Mouse (Mus musculus): ENCODE results near the gene Lama2. TPM values are rescaled to one million over a fixed set of nuclear protein-coding genes. Genes with fewer than 3 reads are reported as not detected.

The Lama2 gene
- polyA plus RNA-seq, 1 experiment = 2.7 TPM

- whole genome bisulfite sequencing = 43% methylated on average over 2 of the region's 2 CpGs
- H3K36me3 ChIP-seq (ENCODE audit: control insufficient read depth, insufficient read depth, low read length) = no peaks in the 10 kb centered on the region
- no peaks in the 10 kb centered on the region for H3K4me1 ChIP-seq (ENCODE audit: control insufficient read depth, insufficient read depth, insufficient read length)
- H3K27me3 ChIP-seq (ENCODE audit: control insufficient read depth, insufficient read depth, low read length) = no peaks in the 10 kb centered on the region
- no peak overlapping the region for H3K27ac ChIP-seq (ENCODE audit: insufficient read depth, low read length)
- TF ChIP-seq POLR2A (IDR thresholded peaks at IDR 0.05; ENCODE audit: low read depth, low read length) (no peak), CTCF (IDR thresholded peaks at IDR 0.05; ENCODE audit: extremely low read depth, insufficient read depth, insufficient read length, insufficient replicate concordance) (no peak)
- no peak overlapping the region for H3K4me3 ChIP-seq (ENCODE audit: extremely low read depth, insufficient read depth, insufficient read length)
- no peak for DNase-seq (ENCODE audit: low read depth in 1 of 2, low spot score in 2 of 2)
These were observed 502.5 kb downstream of the Lama2 start for GRCm38 (mm10) chr10:27116938-27117647.

DNA sequence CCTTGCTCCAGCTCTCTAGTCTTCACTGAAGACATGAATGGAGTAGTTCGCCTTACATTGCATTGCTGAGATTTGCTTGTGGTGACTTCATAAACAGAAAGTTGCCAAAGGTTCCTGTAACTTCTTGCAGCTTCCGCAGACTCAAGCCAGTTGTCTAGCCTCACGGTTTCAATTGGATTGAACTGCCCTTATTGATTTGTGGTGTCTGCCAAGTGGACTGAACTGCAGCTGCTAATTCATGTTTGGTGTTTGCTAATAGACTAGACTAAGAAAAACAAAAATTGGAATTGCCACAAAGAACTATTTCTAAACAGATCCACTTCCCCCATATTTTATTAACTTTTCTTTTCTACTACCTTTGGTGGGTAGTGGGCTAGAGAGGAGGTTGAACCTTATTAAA is 505.4 kb downstream of the Lama2 start:
- TF ChIP-seq CTCF (IDR thresholded peaks at IDR 0.05; ENCODE audit: extremely low read depth, insufficient read depth, insufficient read length, insufficient replicate concordance) (no peak), POLR2A (IDR thresholded peaks at IDR 0.05; ENCODE audit: low read depth, low read length) (no peak)
- H3K27ac ChIP-seq (ENCODE audit: insufficient read depth, low read length) = no peak overlapping the region
- no peak overlapping the region for H3K4me3 ChIP-seq (ENCODE audit: extremely low read depth, insufficient read depth, insufficient read length)
- H3K4me1 ChIP-seq (ENCODE audit: control insufficient read depth, insufficient read depth, insufficient read length) = no peaks in the 10 kb centered on the region
- H3K36me3 ChIP-seq (ENCODE audit: control insufficient read depth, insufficient read depth, low read length) = no peaks in the 10 kb centered on the region
- no peaks in the 10 kb centered on the region for H3K27me3 ChIP-seq (ENCODE audit: control insufficient read depth, insufficient read depth, low read length)
- DNase-seq (ENCODE audit: low read depth in 1 of 2, low spot score in 2 of 2) = no peak
- 91% methylated on average over 3 of the region's 3 CpGs for WGBS

DNA sequence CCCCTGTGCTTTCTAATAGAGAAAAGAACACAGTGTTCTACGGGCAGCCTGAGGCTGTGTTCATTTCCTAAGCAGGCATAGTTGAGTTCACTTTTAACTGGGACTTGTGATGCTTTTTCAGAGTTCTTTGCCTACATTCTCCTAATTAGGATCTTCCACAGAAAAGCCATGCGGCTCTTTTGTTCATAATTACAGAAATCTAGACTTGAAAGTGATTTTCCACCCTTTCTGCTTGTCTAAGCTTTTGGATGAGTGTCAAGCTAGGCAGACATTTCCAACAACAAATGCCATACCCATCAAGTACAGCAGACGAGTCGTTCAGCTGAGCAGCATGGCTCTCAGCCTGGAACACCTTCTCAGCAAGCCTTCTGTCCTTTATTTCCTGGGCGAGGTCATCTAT is 515.7 kb downstream of the Lama2 start:
- no peak for TF ChIP-seq POLR2A (IDR thresholded peaks at IDR 0.05; ENCODE audit: low read depth, low read length)
- no peak for TF ChIP-seq CTCF (IDR thresholded peaks at IDR 0.05; ENCODE audit: extremely low read depth, insufficient read depth, insufficient read length, insufficient replicate concordance)
- H3K27me3 ChIP-seq (ENCODE audit: control insufficient read depth, insufficient read depth, low read length) = no peaks in the 10 kb centered on the region
- no peak overlapping the region for H3K4me3 ChIP-seq (ENCODE audit: extremely low read depth, insufficient read depth, insufficient read length)
- no peak for DNase-seq (ENCODE audit: low read depth in 1 of 2, low spot score in 2 of 2)
- H3K27ac ChIP-seq (ENCODE audit: insufficient read depth, low read length) = no peak overlapping the region
- H3K36me3 ChIP-seq (ENCODE audit: control insufficient read depth, insufficient read depth, low read length) = no peaks in the 10 kb centered on the region
- H3K4me1 ChIP-seq (ENCODE audit: control insufficient read depth, insufficient read depth, insufficient read length) = no peaks in the 10 kb centered on the region
- WGBS = 82% methylated on average over 5 of the region's 5 CpGs

- no peak for DNase-seq (ENCODE audit: low read depth in 1 of 2, low spot score in 2 of 2)
These were observed 517.7 kb downstream of the Lama2 start for GRCm38 (mm10) chr10:27101800-27102353.

GRCm38 (mm10) chr10:27077113-27077512 is 542.4 kb downstream of the Lama2 start:
- Histone ChIP-seq H3K36me3 (ENCODE audit: control insufficient read depth, insufficient read depth, low read length) (no peaks in the 10 kb centered on the region), H3K4me3 (ENCODE audit: extremely low read depth, insufficient read depth, insufficient read length) (no peak overlapping the region), H3K27ac (ENCODE audit: insufficient read depth, low read length) (no peak overlapping the region), H3K27me3 (ENCODE audit: control insufficient read depth, insufficient read depth, low read length) (no peaks in the 10 kb centered on the region), H3K4me1 (ENCODE audit: control insufficient read depth, insufficient read depth, insufficient read length) (no peaks in the 10 kb centered on the region)
- DNase-seq (ENCODE audit: low read depth in 1 of 2, low spot score in 2 of 2) = no peak
- TF ChIP-seq POLR2A (IDR thresholded peaks at IDR 0.05; ENCODE audit: low read depth, low read length) (no peak), CTCF (IDR thresholded peaks at IDR 0.05; ENCODE audit: extremely low read depth, insufficient read depth, insufficient read length, insufficient replicate concordance) (no peak)
- 91% methylated on average over 2 of the region's 2 CpGs for WGBS

More at GRCm38 (mm10) chr10:27101800-27102353, 517.7 kb downstream of the Lama2 start:
- no peak overlapping the region for H3K27ac ChIP-seq (ENCODE audit: insufficient read depth, low read length)
- H3K36me3 ChIP-seq (ENCODE audit: control insufficient read depth, insufficient read depth, low read length) = no peaks in the 10 kb centered on the region
- no peaks in the 10 kb centered on the region for H3K27me3 ChIP-seq (ENCODE audit: control insufficient read depth, insufficient read depth, low read length)
- TF ChIP-seq POLR2A (IDR thresholded peaks at IDR 0.05; ENCODE audit: low read depth, low read length) (no peak), CTCF (IDR thresholded peaks at IDR 0.05; ENCODE audit: extremely low read depth, insufficient read depth, insufficient read length, insufficient replicate concordance) (no peak)
- no peaks in the 10 kb centered on the region for H3K4me1 ChIP-seq (ENCODE audit: control insufficient read depth, insufficient read depth, insufficient read length)
- H3K4me3 ChIP-seq (ENCODE audit: extremely low read depth, insufficient read depth, insufficient read length) = no peak overlapping the region
- 82% methylated on average over 3 of the region's 3 CpGs for whole genome bisulfite sequencing

- no peaks in the 10 kb centered on the region for H3K27me3 ChIP-seq (ENCODE audit: control insufficient read depth, insufficient read depth, low read length)
- H3K36me3 ChIP-seq (ENCODE audit: control insufficient read depth, insufficient read depth, low read length) = no peaks in the 10 kb centered on the region
- H3K4me1 ChIP-seq (ENCODE audit: control insufficient read depth, insufficient read depth, insufficient read length) = no peaks in the 10 kb centered on the region
- H3K4me3 ChIP-seq (ENCODE audit: extremely low read depth, insufficient read depth, insufficient read length) = no peak overlapping the region
- WGBS = 80% methylated on average over 2 of the region's 2 CpGs
- DNase-seq (ENCODE audit: low read depth in 1 of 2, low spot score in 2 of 2) = no peak
- TF ChIP-seq POLR2A (IDR thresholded peaks at IDR 0.05; ENCODE audit: low read depth, low read length) = no peak
- no peak for TF ChIP-seq CTCF (IDR thresholded peaks at IDR 0.05; ENCODE audit: extremely low read depth, insufficient read depth, insufficient read length, insufficient replicate concordance)
- no peak overlapping the region for H3K27ac ChIP-seq (ENCODE audit: insufficient read depth, low read length)
These were observed 550.6 kb downstream of the Lama2 start for GRCm38 (mm10) chr10:27068794-27069435.

GRCm38 (mm10) chr10:27063671-27064070 is 555.9 kb downstream of the Lama2 start:
- TF ChIP-seq POLR2A (IDR thresholded peaks at IDR 0.05; ENCODE audit: low read depth, low read length) = no peak
- no peak for TF ChIP-seq CTCF (IDR thresholded peaks at IDR 0.05; ENCODE audit: extremely low read depth, insufficient read depth, insufficient read length, insufficient replicate concordance)
- no peak overlapping the region for H3K4me3 ChIP-seq (ENCODE audit: extremely low read depth, insufficient read depth, insufficient read length)
- 82% methylated on average over 4 of the region's 4 CpGs for WGBS
- no peak overlapping the region for H3K27ac ChIP-seq (ENCODE audit: insufficient read depth, low read length)
- no peak for DNase-seq (ENCODE audit: low read depth in 1 of 2, low spot score in 2 of 2)
- no peaks in the 10 kb centered on the region for H3K4me1 ChIP-seq (ENCODE audit: control insufficient read depth, insufficient read depth, insufficient read length)
- H3K27me3 ChIP-seq (ENCODE audit: control insufficient read depth, insufficient read depth, low read length) = no peaks in the 10 kb centered on the region
- H3K36me3 ChIP-seq (ENCODE audit: control insufficient read depth, insufficient read depth, low read length) = no peaks in the 10 kb centered on the region

Data from spleen, adult 2 months (tissue).